ENCODE assay signal across 21 mouse cellular contexts in the genomic region with DNA sequence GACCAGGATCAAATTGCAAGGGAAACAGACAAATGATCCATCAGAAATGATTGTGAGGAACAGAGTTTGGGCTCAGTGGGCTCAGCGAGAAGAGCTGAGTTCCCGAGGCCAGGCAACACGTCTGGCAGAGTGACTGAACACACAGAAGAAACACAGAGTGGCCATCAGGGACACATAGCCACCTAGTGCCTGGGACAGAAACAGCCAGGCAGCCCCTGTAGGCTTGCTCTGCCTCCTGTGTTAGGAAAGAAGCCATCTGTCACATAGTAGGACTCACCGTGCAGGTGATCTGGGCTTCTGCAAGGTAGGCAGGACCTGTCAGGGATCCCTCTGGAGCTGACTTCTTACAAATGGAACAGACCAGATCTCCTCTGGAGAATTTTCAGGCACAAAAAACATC.
A peak's percentile ranks its signal among the peaks of the same experiment; 100 is the strongest.
DNase-seq lines count a peak whose midpoint lies in the region; ATAC-seq and TF ChIP-seq lines count a peak whose summit lies in the region.
"Had no signal": no experiment of that assay in that cellular context is flagged by ENCODE, and none has a peak within 500 bp of the region (broad histone marks: within the 10 kb centered on the region; RNA-seq: fewer than 3 reads in every experiment).

No protein-coding gene starts in this region.

- H3K36me3 ChIP-seq in heart, embryonic 14.5 days (ENCODE audit: control insufficient read depth, insufficient read depth, low read length): no peaks in the 10 kb centered on the region
- no peaks in the 10 kb centered on the region for H3K36me3 ChIP-seq in limb, embryonic 10.5 days
- H3K36me3 ChIP-seq: embryonic facial prominence, embryonic 12.5 days; hindbrain, embryonic 12.5 days; lung, embryonic 15.5 days; midbrain, embryonic 15.5 days had no signal

- ATAC-seq in heart, embryonic 14.5 days (ENCODE audit: insufficient number of reproducible peaks, insufficient read depth, low FRiP score, low read depth): no peak
- ATAC-seq: forebrain, postnatal 0 days; midbrain, embryonic 15.5 days had no signal

- peaks cover 12% of the 10 kb centered on the region in 2 experiments for H3K4me1 ChIP-seq in heart, embryonic 14.5 days (ENCODE audit: control insufficient read depth in 2 of 2, insufficient read depth in 2 of 2, low read length in 2 of 2)
- H3K4me1 ChIP-seq in limb, embryonic 10.5 days: peaks cover 42% of the 10 kb centered on the region
- H3K4me1 ChIP-seq: lung, embryonic 15.5 days; midbrain, embryonic 15.5 days had no signal

- no peaks in the 10 kb centered on the region for H3K27me3 ChIP-seq in heart, embryonic 14.5 days (ENCODE audit: control insufficient read depth, insufficient read depth, low read length)
- peaks cover 66% of the 10 kb centered on the region for H3K27me3 ChIP-seq in limb, embryonic 10.5 days (ENCODE audit: low read depth, poor library complexity, severe bottlenecking)
- H3K27me3 ChIP-seq: embryonic facial prominence, embryonic 12.5 days; hindbrain, embryonic 12.5 days; midbrain, embryonic 15.5 days had no signal

- peak overlapping the region; percentile 59 to 75; a peak in 2 of 4 replicates for H3K27ac ChIP-seq in heart, embryonic 14.5 days (replicated peaks in 1 of 2; ENCODE audit: control insufficient read depth in 1 of 2, insufficient read depth in 1 of 2, low read depth in 2 of 2, low read length in 2 of 2)
- no peak overlapping the region for H3K27ac ChIP-seq in layer of hippocampus, adult 2 months
- H3K27ac ChIP-seq in limb, embryonic 10.5 days: 0 out of 2 replicates have a peak overlapping the region, but pooled peaks have one; percentile 5
- H3K27ac ChIP-seq: embryonic facial prominence, embryonic 12.5 days; gastrocnemius, adult 2 months; hindbrain, embryonic 12.5 days; lung, embryonic 15.5 days; midbrain, embryonic 15.5 days had no signal

- H3K4me2 ChIP-seq in heart, embryonic 14.5 days (ENCODE audit: low read length): no peak overlapping the region
- H3K4me2 ChIP-seq: embryonic facial prominence, embryonic 12.5 days; hindbrain, embryonic 12.5 days; lung, embryonic 15.5 days; midbrain, embryonic 15.5 days had no signal

- no peak overlapping the region for H3K9ac ChIP-seq in heart, embryonic 14.5 days (ENCODE audit: low read length)
- H3K9ac ChIP-seq: embryonic facial prominence, embryonic 12.5 days; forebrain, postnatal 0 days; hindbrain, embryonic 12.5 days; lung, embryonic 15.5 days; midbrain, embryonic 15.5 days had no signal

- no peaks in the 10 kb centered on the region for H3K9me3 ChIP-seq in heart, embryonic 14.5 days (ENCODE audit: control insufficient read depth, low read length)
- no peaks in the 10 kb centered on the region for H3K9me3 ChIP-seq in limb, embryonic 10.5 days (replicated peaks)
- H3K9me3 ChIP-seq: embryonic facial prominence, embryonic 12.5 days; hindbrain, embryonic 12.5 days; lung, embryonic 15.5 days; midbrain, embryonic 15.5 days had no signal

- peak; percentile 26 to 27 for DNase-seq in cerebellum, postnatal 10 days
- DNase-seq in cerebellum, adult 11 months: no peak
- DNase-seq in heart, postnatal 4 days: no peak
- DNase-seq in layer of hippocampus, adult 2 months (ENCODE audit: low spot score in 2 of 2): no peak
- no peak for DNase-seq in layer of hippocampus, adult 9-11 months
- DNase-seq in limb, embryonic 10.5 days (ENCODE audit: low spot score): no peak
- no peak for DNase-seq in layer of hippocampus, adult 11-12 months (ENCODE audit: low spot score)
- DNase-seq: adrenal gland, postnatal 10 days; cerebellum, adult 9-10 months; forebrain, postnatal 0 days; gastrocnemius, adult 2 months; kidney, adult 18-20 months; kidney, postnatal 25 days; liver; retina, postnatal 1 day; thymus, postnatal 4 days had no signal

- WGBS in heart, embryonic 14.5 days: 53% methylated on average over 4 of the region's 4 CpGs
- 61% methylated on average over 4 of the region's 4 CpGs for WGBS in limb, embryonic 10.5 days

- 0 out of 2 replicates have a peak, but pooled peaks have one; percentile 6 for TF ChIP-seq CTCF in layer of hippocampus, adult 2 months (conservative IDR thresholded peaks at IDR 0.05)

- H3K4me3 ChIP-seq in heart, embryonic 14.5 days (ENCODE audit: control insufficient read depth in 1 of 2, insufficient read depth in 1 of 2, low read depth in 1 of 2, low read length in 2 of 2): no peak overlapping the region
- H3K4me3 ChIP-seq in layer of hippocampus, adult 2 months: no peak overlapping the region
- no peak overlapping the region for H3K4me3 ChIP-seq in limb, embryonic 10.5 days
- H3K4me3 ChIP-seq: embryonic facial prominence, embryonic 12.5 days; gastrocnemius, adult 2 months; hindbrain, embryonic 12.5 days; lung, embryonic 15.5 days; midbrain, embryonic 15.5 days had no signal

Comparison
In these comparisons a context has a peak if more than half of its experiments do, and no peak if none do; other contexts are left out.
1. DNase-seq: peak in cerebellum, postnatal 10 days (2 of 2); none in cerebellum, adult 11 months (single experiment), heart, postnatal 4 days (single experiment), layer of hippocampus, adult 2 months (0 of 2), layer of hippocampus, adult 9-11 months (single experiment), limb, embryonic 10.5 days (single experiment) and layer of hippocampus, adult 11-12 months (single experiment).